Mouse (Mus musculus) lung, embryonic 16.5 days (tissue): Measurements from ENCODE around the gene Cyp4a32. TPM values are rescaled to one million over a fixed set of nuclear protein-coding genes. Genes with fewer than 3 reads are reported as not detected.
"Not testable (repeated sequence)": the region's sequence is repeated elsewhere in the genome, so short reads cannot be mapped to it uniquely, and the experiment has no call there.

Source experiments
- ATAC-seq: fragments of 200-750 bp; cut with Nextera tagmentation; 2 replicates; pipeline ENCODE4 v1.8.0; 2017; ENCODE audit warnings: low read depth, mild to moderate bottlenecking, moderate library complexity
- H3K27ac ChIP-seq: fragments of 300-500 bp; sonication (generic); 2 replicates; pipeline ENCODE4 v1.5.1; 2014; ENCODE audit warnings: mild to moderate bottlenecking, control low read depth, low read length
- H3K27me3 ChIP-seq: fragments of 300-500 bp; sonication (generic); 2 replicates; pipeline ENCODE4 v1.6.1; 2014; ENCODE audit warnings: low read depth, low read length, mixed read lengths; ENCODE audit not compliant: control insufficient read depth, insufficient read depth
- H3K36me3 ChIP-seq: fragments of 300-500 bp; sonication (generic); 2 replicates; pipeline ENCODE4 v1.6.1; 2014; ENCODE audit warnings: low read length; ENCODE audit not compliant: control insufficient read depth, insufficient read depth
- H3K4me1 ChIP-seq: fragments of 300-500 bp; sonication (generic); replicated peaks from 2 replicates; pipeline ENCODE4 v1.6.1; 2014; ENCODE audit warnings: low read length, mixed read lengths; ENCODE audit not compliant: control insufficient read depth, insufficient read depth
- H3K4me2 ChIP-seq: fragments of 300-500 bp; sonication (generic); 2 replicates; pipeline ENCODE4 v1.6.1; 2014; ENCODE audit warnings: low read depth, low read length, control low read depth
- H3K4me3 ChIP-seq: fragments of 300-500 bp; sonication (generic); 2 replicates; pipeline ENCODE4 v1.5.1; 2014; ENCODE audit warnings: mild to moderate bottlenecking, low read length, control low read depth
- H3K9ac ChIP-seq: fragments of 300-500 bp; sonication (generic); 2 replicates; pipeline ENCODE4 v1.6.1; 2014; ENCODE audit warnings: low read length, control low read depth
- H3K9me3 ChIP-seq: fragments of 300-500 bp; sonication (generic); 2 replicates; pipeline ENCODE4 v1.6.1; 2016; ENCODE audit warnings: low read length; ENCODE audit not compliant: control insufficient read depth
- WGBS: fragments of 180-500 bp; shearing (Covaris S2); extraction: QIAGEN DNeasy Blood & Tissue Kit; methylation state at CpG from one replicate; pipeline ENCODE4 v1.1.7; 2014; 5-methylcytosine and 5-hydroxymethylcytosine counted together
- polyA plus RNA-seq: library from polyadenylated mRNA; unstranded; fragments of >200 nt; fragmentation: Nextera tagmentation; extraction: Ambion mirVana; gene quantifications from 2 replicates; pipeline ENCODE4 v1.2.1, GENCODE M21; 2015

The Cyp4a32 gene
- polyA plus RNA-seq, 1 experiment from 2014 or later = not detected

DNA sequence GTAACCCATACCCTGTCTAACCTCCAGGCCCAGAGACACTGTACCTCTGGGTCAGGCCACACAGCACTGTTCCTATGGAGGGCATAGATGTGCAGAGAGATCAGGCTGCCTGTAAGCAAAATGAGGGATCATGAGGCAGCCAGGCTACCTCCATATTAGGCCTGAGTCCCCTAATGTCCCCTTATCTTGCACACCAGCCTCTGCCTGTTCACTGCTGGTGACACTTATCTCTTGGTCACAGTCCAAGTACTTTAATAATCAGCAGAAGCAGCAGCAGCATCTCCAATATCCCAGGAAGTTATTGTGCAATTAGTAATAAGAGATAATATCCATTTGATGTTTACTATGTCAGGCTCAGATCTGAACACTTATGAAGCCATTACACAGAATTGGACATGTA is 17.7 kb upstream of the Cyp4a32 start:
- ATAC-seq = no peak
- H3K4me2 ChIP-seq = no peak overlapping the region
- no peaks in the 10 kb centered on the region for H3K36me3 ChIP-seq
- no peaks in the 10 kb centered on the region for H3K9me3 ChIP-seq
- no peaks in the 10 kb centered on the region for H3K4me1 ChIP-seq
- no peak overlapping the region for H3K9ac ChIP-seq
- no peaks in the 10 kb centered on the region for H3K27me3 ChIP-seq
- H3K4me3 ChIP-seq = no peak overlapping the region
- H3K27ac ChIP-seq = no peak overlapping the region

- Histone ChIP-seq H3K9ac (no peak overlapping the region), H3K4me1 (no peaks in the 10 kb centered on the region), H3K27ac (no peak overlapping the region), H3K4me3 (no peak overlapping the region), H3K4me2 (no peak overlapping the region), H3K36me3 (no peaks in the 10 kb centered on the region), H3K9me3 (no peaks in the 10 kb centered on the region), H3K27me3 (no peaks in the 10 kb centered on the region)
- ATAC-seq = no peak
- 81% methylated on average over 1 of the region's 1 CpGs for WGBS
These were observed 4.4 kb upstream of the Cyp4a32 start for GRCm38 (mm10) chr4:115596357-115596756.

DNA sequence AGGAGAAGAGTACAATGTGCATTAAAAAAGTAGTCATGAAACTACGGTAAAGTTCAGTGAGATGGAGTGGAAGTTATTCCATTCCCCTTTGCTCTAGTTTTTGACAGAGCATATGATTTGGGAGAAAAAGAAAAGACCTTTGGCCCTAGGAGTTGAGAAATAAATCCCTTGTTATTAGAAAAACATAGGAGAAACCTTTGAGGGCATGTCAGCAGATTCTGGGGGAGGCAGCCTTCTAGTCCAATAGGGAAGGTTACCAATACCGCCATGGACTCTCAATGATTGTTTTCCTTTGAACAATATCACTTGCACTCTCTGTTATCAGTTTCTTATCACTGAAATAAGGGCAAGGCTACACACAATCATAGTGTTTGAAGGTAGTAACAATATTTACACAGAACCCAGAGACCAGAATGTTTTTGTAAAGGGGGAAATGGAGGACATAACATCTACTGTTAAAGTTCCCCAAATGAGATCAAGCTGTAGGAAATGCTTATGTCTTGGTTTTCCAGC is 3.9 kb upstream of the Cyp4a32 start:
- H3K27ac ChIP-seq = no peak overlapping the region
- no peaks in the 10 kb centered on the region for H3K9me3 ChIP-seq
- no peaks in the 10 kb centered on the region for H3K36me3 ChIP-seq
- H3K4me2 ChIP-seq = no peak overlapping the region
- no peak overlapping the region for H3K4me3 ChIP-seq
- no peak for ATAC-seq
- WGBS = 57% methylated on average over 2 of the region's 2 CpGs
- H3K4me1 ChIP-seq = no peaks in the 10 kb centered on the region
- no peaks in the 10 kb centered on the region for H3K27me3 ChIP-seq
- H3K9ac ChIP-seq = no peak overlapping the region

- H3K9ac ChIP-seq = no peak overlapping the region
- H3K27me3 ChIP-seq = no peaks in the 10 kb centered on the region
- no peak for ATAC-seq
- no peaks in the 10 kb centered on the region for H3K4me1 ChIP-seq
- H3K9me3 ChIP-seq = no peaks in the 10 kb centered on the region
- no peak overlapping the region for H3K4me3 ChIP-seq
- H3K36me3 ChIP-seq = no peaks in the 10 kb centered on the region
- H3K27ac ChIP-seq = no peak overlapping the region
- no peak overlapping the region for H3K4me2 ChIP-seq
These were observed 13.2 kb downstream of the Cyp4a32 start for GRCm38 (mm10) chr4:115614005-115614404.

GRCm38 (mm10) chr4:115625560-115625959 is 24.8 kb downstream of the Cyp4a32 start:
- H3K9me3 ChIP-seq, H3K9ac ChIP-seq, H3K36me3 ChIP-seq, H3K4me1 ChIP-seq, H3K27ac ChIP-seq, ATAC-seq, H3K27me3 ChIP-seq, H3K4me2 ChIP-seq, H3K4me3 ChIP-seq: not testable (repeated sequence)
- WGBS = 85% methylated on average over 3 of the region's 3 CpGs

DNA sequence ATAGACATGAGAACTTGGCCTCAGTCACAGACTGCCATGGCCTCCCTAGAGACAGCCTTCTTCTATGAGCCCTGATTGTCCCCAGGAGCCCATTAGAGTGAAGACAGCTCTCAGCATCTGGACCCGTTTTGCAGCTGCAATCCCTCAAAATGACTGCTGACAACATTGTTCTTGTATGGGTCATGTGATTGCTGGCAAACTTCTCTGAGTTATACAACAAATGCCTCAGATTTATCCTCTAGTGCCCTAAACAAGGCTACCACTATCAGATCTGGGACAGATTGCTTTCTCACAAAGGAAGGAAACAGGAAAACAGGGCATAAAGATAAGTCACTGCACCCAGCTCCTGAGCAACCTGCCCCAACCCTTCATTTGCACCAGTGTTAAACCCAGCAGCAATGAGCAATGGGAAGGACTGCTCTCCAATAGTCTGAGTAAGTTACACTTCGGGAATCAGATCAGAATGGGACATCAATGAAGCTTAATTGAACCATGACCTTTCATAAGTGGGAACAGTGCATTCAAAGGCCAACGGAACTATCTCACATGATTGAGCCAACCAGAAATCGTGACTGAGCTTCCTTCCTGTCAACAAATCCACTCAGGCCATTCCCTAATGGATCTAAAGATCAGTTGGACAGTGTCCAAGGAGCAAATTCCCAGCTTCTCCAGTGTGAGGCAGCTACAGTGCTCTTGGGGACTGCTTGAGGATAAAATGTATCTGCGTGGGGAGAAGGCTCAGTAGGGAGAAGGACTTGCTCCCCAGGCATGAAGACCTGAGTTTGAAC is 42.4 kb downstream of the Cyp4a32 start:
- Histone ChIP-seq H3K4me1 (no peaks in the 10 kb centered on the region), H3K9ac (no peak overlapping the region), H3K27ac (peak overlapping the region; percentile 63), H3K9me3 (no peaks in the 10 kb centered on the region), H3K27me3 (no peaks in the 10 kb centered on the region), H3K4me3 (no peak overlapping the region), H3K4me2 (no peak overlapping the region), H3K36me3 (no peaks in the 10 kb centered on the region)
- WGBS = 28% methylated on average over 5 of the region's 5 CpGs
- peak; percentile 74 for ATAC-seq

GRCm38 (mm10) chr4:115645371-115645770 is 44.6 kb downstream of the Cyp4a32 start:
- ATAC-seq = peak; percentile 45; the same call in 1 of the 2 replicates
- Histone ChIP-seq H3K4me2 (no peak overlapping the region), H3K9me3 (no peaks in the 10 kb centered on the region), H3K36me3 (no peaks in the 10 kb centered on the region), H3K4me3 (no peak overlapping the region), H3K27ac (no peak overlapping the region), H3K9ac (no peak overlapping the region), H3K4me1 (no peaks in the 10 kb centered on the region), H3K27me3 (no peaks in the 10 kb centered on the region)

DNA sequence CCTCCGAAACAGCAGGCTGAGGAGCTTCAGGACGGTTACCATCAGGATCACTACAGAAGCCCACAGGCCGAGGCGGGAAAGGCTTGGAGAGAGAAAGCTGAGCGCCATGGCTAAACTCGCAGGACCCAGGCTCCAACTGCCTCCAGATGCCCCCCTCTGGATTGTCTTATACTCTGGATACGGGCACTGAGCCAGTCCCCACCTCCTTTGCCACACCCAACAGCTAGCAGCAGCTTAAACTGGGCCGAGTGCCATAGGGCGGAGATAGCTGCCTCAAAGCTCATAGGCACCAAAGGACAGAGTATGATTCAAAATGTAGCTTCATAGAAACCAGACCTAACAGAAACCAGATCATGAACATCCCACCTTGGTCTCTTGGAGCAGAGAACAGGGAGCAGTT is 46.8 kb downstream of the Cyp4a32 start, which contains the start of gene Cyp4b1:
Cyp4b1 (minus strand) TSS at position 144 of the 400 bp plus-strand sequence.
- H3K4me2 ChIP-seq = no peak within 1 kb of the TSS; the same call in 1 of the 2 replicates
- peak; percentile 67 for ATAC-seq
- 60% methylated on average over 9 of the region's 9 CpGs for WGBS

GRCm38 (mm10) chr4:115648752-115649151 is 48.0 kb downstream of the Cyp4a32 start:
- Histone ChIP-seq H3K27me3 (no peaks in the 10 kb centered on the region), H3K9ac (no peak overlapping the region), H3K4me2 (no peak overlapping the region), H3K4me1 (no peaks in the 10 kb centered on the region), H3K9me3 (no peaks in the 10 kb centered on the region), H3K36me3 (no peaks in the 10 kb centered on the region), H3K27ac (no peak overlapping the region), H3K4me3 (no peak overlapping the region)
- ATAC-seq = no peak
- 63% methylated on average over 2 of the region's 2 CpGs for WGBS

More for the DNA sequence above, 46.8 kb downstream of the Cyp4a32 start, which contains the start of gene Cyp4b1:
- no peaks in the 10 kb centered on the region for H3K36me3 ChIP-seq
- H3K9me3 ChIP-seq = no peaks in the 10 kb centered on the region
- no peak within 1 kb of the TSS for H3K27ac ChIP-seq
- no peaks in the 10 kb centered on the region for H3K4me1 ChIP-seq
- no peak within 1 kb of the TSS for H3K4me3 ChIP-seq
- no peaks in the 10 kb centered on the region for H3K27me3 ChIP-seq
- H3K9ac ChIP-seq = no peak within 1 kb of the TSS
